Mouse (Mus musculus): ENCODE results near the gene B3gnt3.

GRCm38 (mm10) chr8:71684701-71685100 lies 16.9 kb downstream of the B3gnt3 start:
- TF ChIP-seq POLR2A (IDR thresholded peaks at IDR 0.05; ENCODE audit: insufficient read depth, low read depth, low read length) (no peak), CTCF (IDR thresholded peaks at IDR 0.05; ENCODE audit: insufficient read depth, low read depth, low read length) (no peak)
